ENCODE assay signal across 9 mouse cellular contexts in genomic region chr14:17171896-17172295, GRCm38 (mm10).
A peak's percentile ranks its signal among the peaks of the same experiment; 100 is the strongest.
DNase-seq lines count a peak whose midpoint lies in the region; ATAC-seq and TF ChIP-seq lines count a peak whose summit lies in the region.
"Had no signal": no experiment of that assay in that cellular context is flagged by ENCODE, and none has a peak within 500 bp of the region (broad histone marks: within the 10 kb centered on the region; RNA-seq: fewer than 3 reads in every experiment).

No protein-coding gene starts in this region.

- TF ChIP-seq POLR2A in heart, adult 2 months (IDR thresholded peaks at IDR 0.05; ENCODE audit: insufficient read depth, low read depth, low read length) = no peak

- H3K27me3 ChIP-seq in heart, embryonic 10.5 days (ENCODE audit: insufficient read depth, poor library complexity, severe bottlenecking) = peaks cover 17% of the 10 kb centered on the region
- no peaks in the 10 kb centered on the region; the same call in 1 of the 2 replicates for H3K27me3 ChIP-seq in heart, adult 2 months (ENCODE audit: control insufficient read depth, insufficient read depth, low read length)
- H3K27me3 ChIP-seq in hindbrain, embryonic 12.5 days = peaks cover 11% of the 10 kb centered on the region
- peaks cover 24% of the 10 kb centered on the region for H3K27me3 ChIP-seq in midbrain, embryonic 10.5 days (ENCODE audit: low read depth, poor library complexity, severe bottlenecking)

- H3K4me2 ChIP-seq in hindbrain, embryonic 12.5 days (replicated peaks) = peak overlapping the region; percentile 86

- H3K79me2 ChIP-seq in heart, adult 2 months (replicated peaks; ENCODE audit: control insufficient read depth, insufficient read depth, low read length) = no peaks in the 10 kb centered on the region

- peaks cover 13% of the 10 kb centered on the region for H3K4me1 ChIP-seq in heart, embryonic 10.5 days
- no peaks in the 10 kb centered on the region for H3K4me1 ChIP-seq in heart, adult 2 months (ENCODE audit: control insufficient read depth, insufficient read depth, low read length)
- H3K4me1 ChIP-seq in hindbrain, embryonic 12.5 days = peaks cover 9% of the 10 kb centered on the region
- H3K4me1 ChIP-seq in midbrain, embryonic 10.5 days = peaks cover 11% of the 10 kb centered on the region

- no peaks in the 10 kb centered on the region for H3K9me3 ChIP-seq in heart, embryonic 10.5 days
- H3K9me3 ChIP-seq in hindbrain, embryonic 12.5 days (replicated peaks) = no peaks in the 10 kb centered on the region
- H3K9me3 ChIP-seq in midbrain, embryonic 10.5 days (replicated peaks) = no peaks in the 10 kb centered on the region

- no peak overlapping the region for H3K9ac ChIP-seq in heart, adult 2 months (ENCODE audit: low read depth, low read length)
- H3K9ac ChIP-seq in hindbrain, embryonic 12.5 days = peak overlapping the region; percentile 59

- TF ChIP-seq EP300 in heart, adult 2 months (IDR thresholded peaks at IDR 0.05; ENCODE audit: insufficient read depth, low read depth, low read length) = no peak

- H3K4me3 ChIP-seq in heart, embryonic 10.5 days = peak overlapping the region; percentile 63
- H3K4me3 ChIP-seq in heart, adult 2 months = no peak overlapping the region
- peak overlapping the region; percentile 53 for H3K4me3 ChIP-seq in hindbrain, embryonic 12.5 days
- H3K4me3 ChIP-seq in midbrain, embryonic 10.5 days = peak overlapping the region; percentile 63

- no peak for TF ChIP-seq CTCF in heart, adult 2 months (IDR thresholded peaks at IDR 0.05)

- DNase-seq in heart, embryonic 10.5 days (ENCODE audit: low spot score) = no peak
- DNase-seq in heart, adult 2 months = no peak
- DNase-seq in ES-CJ7 (ENCODE audit: low read depth, low spot score) = peak; percentile 34
- no peak for DNase-seq in midbrain, embryonic 10.5 days (ENCODE audit: low spot score)
- DNase-seq in ovary, postnatal 36 days (ENCODE audit: low spot score) = no peak
- DNase-seq in thymus, postnatal 25 days = no peak
- no peak for DNase-seq in B cell, adult 2 months
- DNase-seq: right cerebral cortex, adult 18-20 months had no signal

- no peaks in the 10 kb centered on the region for H3K36me3 ChIP-seq in heart, embryonic 10.5 days
- no peaks in the 10 kb centered on the region for H3K36me3 ChIP-seq in heart, adult 2 months (ENCODE audit: control insufficient read depth, insufficient read depth, low read length)
- H3K36me3 ChIP-seq in hindbrain, embryonic 12.5 days = no peaks in the 10 kb centered on the region
- no peaks in the 10 kb centered on the region for H3K36me3 ChIP-seq in midbrain, embryonic 10.5 days

- peak; percentile 49 for ATAC-seq in hindbrain, embryonic 12.5 days (ENCODE audit: low FRiP score)

- intact Hi-C loops in heart, adult 2 months (cut with DNase I) = no loop called here

- H3K27ac ChIP-seq in heart, embryonic 10.5 days = no peak overlapping the region
- no peak overlapping the region for H3K27ac ChIP-seq in heart, adult 2 months
- H3K27ac ChIP-seq in hindbrain, embryonic 12.5 days = no peak overlapping the region
- no peak overlapping the region for H3K27ac ChIP-seq in midbrain, embryonic 10.5 days (replicated peaks)

- 29% methylated on average over 5 of the region's 5 CpGs for WGBS in heart, embryonic 10.5 days
- WGBS in heart, adult 2 months = 41% methylated on average over 5 of the region's 5 CpGs
- 41% methylated on average over 5 of the region's 5 CpGs for WGBS in hindbrain, embryonic 12.5 days
- 47% methylated on average over 5 of the region's 5 CpGs for WGBS in midbrain, embryonic 10.5 days
